Mouse (Mus musculus) hindbrain, embryonic 11.5 days (tissue): ENCODE data around the gene Dlg2. TPM values are rescaled to one million over a fixed set of nuclear protein-coding genes. Genes with fewer than 3 reads are reported as not detected.

ENCODE experiments used
- ATAC-seq: fragments of 200-750 bp; cut with Nextera tagmentation; 2 replicates; pipeline ENCODE4 v1.8.0; 2017; ENCODE audit warnings: mild to moderate bottlenecking, moderate TSS enrichment, moderate library complexity; ENCODE audit not compliant: low FRiP score
- DNase-seq: peaks from one replicate; pipeline ENCODE4 v3.0.0-alpha.2; 2015; ENCODE audit warnings: low spot score
- H3K27ac ChIP-seq: fragments of 300-500 bp; sonication (generic); 2 replicates; pipeline ENCODE4 v1.5.1; 2014; ENCODE audit warnings: mild to moderate bottlenecking, low read depth, low read length
- H3K27me3 ChIP-seq: fragments of 300-500 bp; sonication (generic); 2 replicates; pipeline ENCODE4 v1.6.1; 2014; ENCODE audit warnings: mild to moderate bottlenecking, low read length, moderate library complexity, mixed read lengths; ENCODE audit not compliant: control insufficient read depth, insufficient read depth
- H3K36me3 ChIP-seq: fragments of 300-500 bp; sonication (generic); 2 replicates; pipeline ENCODE4 v1.6.1; 2014; ENCODE audit warnings: mild to moderate bottlenecking, low read length, moderate library complexity, mixed read lengths; ENCODE audit not compliant: control insufficient read depth, insufficient read depth
- H3K4me1 ChIP-seq: fragments of 300-500 bp; sonication (generic); replicated peaks from 2 replicates; pipeline ENCODE4 v1.6.1; 2014; ENCODE audit warnings: low read length, mixed read lengths; ENCODE audit not compliant: control insufficient read depth, insufficient read depth
- H3K4me2 ChIP-seq: fragments of 300-500 bp; sonication (generic); replicated peaks from 2 replicates; pipeline ENCODE4 v1.6.1; 2014; ENCODE audit warnings: mild to moderate bottlenecking, low read depth, low read length
- H3K4me3 ChIP-seq: fragments of 300-500 bp; sonication (generic); 2 replicates; pipeline ENCODE4 v1.5.1; 2014; ENCODE audit warnings: low read depth, low read length
- H3K9ac ChIP-seq: fragments of 300-500 bp; sonication (generic); 2 replicates; pipeline ENCODE4 v1.6.1; 2014; ENCODE audit warnings: low read depth, low read length
- H3K9me3 ChIP-seq: fragments of 300-500 bp; sonication (generic); 2 replicates; pipeline ENCODE4 v1.6.1; 2016; ENCODE audit warnings: low read length; ENCODE audit not compliant: control insufficient read depth
- WGBS: fragments of 180-500 bp; shearing (Covaris S2); extraction: QIAGEN DNeasy Blood & Tissue Kit; methylation state at CpG from one replicate; pipeline ENCODE4 v1.1.7; 2014; 5-methylcytosine and 5-hydroxymethylcytosine counted together
- polyA plus RNA-seq: library from polyadenylated mRNA; unstranded; fragments of >200 nt; fragmentation: Nextera tagmentation; extraction: Ambion mirVana; gene quantifications from 2 replicates; pipeline ENCODE4 v1.2.1, GENCODE M21; 2014

Dlg2 gene
- polyA plus RNA-seq, 1 experiment from 2014 or later, result 3.1 TPM

DNA sequence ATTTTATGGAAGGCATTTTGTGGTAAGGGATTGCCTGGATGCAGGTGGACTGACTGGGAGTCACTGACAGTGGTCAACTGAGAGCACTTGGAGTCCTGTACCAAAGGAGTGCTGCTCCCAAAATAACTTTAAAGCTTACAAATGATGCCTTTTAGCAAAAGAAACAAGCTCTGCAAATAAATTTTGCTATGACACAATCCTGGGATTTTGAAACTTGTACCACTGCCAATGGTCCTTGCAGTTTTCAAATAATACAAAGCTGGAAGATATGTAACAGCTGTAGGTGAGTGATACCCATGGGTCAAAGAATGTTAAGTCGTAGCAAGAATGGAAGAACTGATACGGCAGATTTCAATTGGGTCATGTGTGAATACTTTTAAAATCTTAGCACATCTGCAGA, 1380.5 kb downstream of the Dlg2 start:
- Histone ChIP-seq H3K4me2 (no peak overlapping the region), H3K9ac (no peak overlapping the region), H3K4me1 (no peaks in the 10 kb centered on the region), H3K4me3 (no peak overlapping the region), H3K36me3 (no peaks in the 10 kb centered on the region), H3K9me3 (no peaks in the 10 kb centered on the region), H3K27me3 (no peaks in the 10 kb centered on the region), H3K27ac (no peak overlapping the region)
- DNase-seq (no peak), ATAC-seq (no peak)
- 86% methylated on average over 2 of the region's 2 CpGs for WGBS

GRCm38 (mm10) chr7:91862806-91863531, 1386.5 kb downstream of the Dlg2 start:
- Histone ChIP-seq H3K4me3 (no peak overlapping the region), H3K4me2 (no peak overlapping the region), H3K9ac (no peak overlapping the region), H3K4me1 (no peaks in the 10 kb centered on the region), H3K36me3 (no peaks in the 10 kb centered on the region), H3K27ac (no peak overlapping the region), H3K27me3 (no peaks in the 10 kb centered on the region), H3K9me3 (no peaks in the 10 kb centered on the region)
- ATAC-seq (peak; percentile 87), DNase-seq (peak; percentile 35)
- WGBS, result 73% methylated on average over 5 of the region's 5 CpGs

- H3K4me1 ChIP-seq, result no peaks in the 10 kb centered on the region
- no peak for DNase-seq
- H3K4me3 ChIP-seq, result no peak overlapping the region
- H3K4me2 ChIP-seq, result no peak overlapping the region
- H3K36me3 ChIP-seq, result no peaks in the 10 kb centered on the region
- 71% methylated on average over 1 of the region's 1 CpGs for WGBS
- H3K9me3 ChIP-seq, result no peaks in the 10 kb centered on the region
- H3K27ac ChIP-seq, result no peak overlapping the region
- no peak for ATAC-seq
- no peaks in the 10 kb centered on the region for H3K27me3 ChIP-seq
- no peak overlapping the region for H3K9ac ChIP-seq
Measured at GRCm38 (mm10) chr7:91868919-91869318, 1392.4 kb downstream of the Dlg2 start.

DNA sequence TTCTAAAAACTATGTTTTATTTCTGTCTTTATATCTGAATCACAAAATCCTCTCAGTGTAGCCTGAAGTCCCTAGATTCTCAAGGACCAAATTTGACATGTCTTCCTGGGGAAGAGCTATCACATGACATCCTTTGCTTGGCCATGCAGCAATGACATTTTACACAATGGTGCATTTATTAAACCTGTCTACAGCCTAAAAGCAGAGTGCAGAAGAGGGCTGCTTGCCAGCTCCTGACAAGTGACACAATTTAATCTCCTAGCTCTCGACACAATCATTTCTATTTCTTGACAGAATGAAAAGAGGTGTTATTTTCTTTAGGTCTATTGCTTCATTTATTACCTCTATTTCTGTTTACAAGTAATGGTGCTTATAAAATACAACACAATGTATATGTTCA, 1400.4 kb downstream of the Dlg2 start:
- no peak for DNase-seq

GRCm38 (mm10) chr7:91877804-91878203, 1401.3 kb downstream of the Dlg2 start:
- 87% methylated on average over 2 of the region's 2 CpGs for WGBS
- H3K4me2 ChIP-seq, result no peak overlapping the region
- H3K9ac ChIP-seq, result no peak overlapping the region
- H3K9me3 ChIP-seq, result no peaks in the 10 kb centered on the region
- no peaks in the 10 kb centered on the region for H3K4me1 ChIP-seq
- DNase-seq, result no peak
- no peak for ATAC-seq
- H3K4me3 ChIP-seq, result no peak overlapping the region
- no peaks in the 10 kb centered on the region for H3K36me3 ChIP-seq
- H3K27ac ChIP-seq, result no peak overlapping the region
- no peaks in the 10 kb centered on the region for H3K27me3 ChIP-seq

More for the DNA sequence above, 1400.4 kb downstream of the Dlg2 start:
- 69% methylated on average over 1 of the region's 1 CpGs for WGBS
- H3K4me3 ChIP-seq, result no peak overlapping the region
- H3K9me3 ChIP-seq, result no peaks in the 10 kb centered on the region
- H3K36me3 ChIP-seq, result no peaks in the 10 kb centered on the region
- H3K9ac ChIP-seq, result no peak overlapping the region
- ATAC-seq, result no peak
- no peak overlapping the region for H3K27ac ChIP-seq
- no peaks in the 10 kb centered on the region for H3K4me1 ChIP-seq
- no peaks in the 10 kb centered on the region for H3K27me3 ChIP-seq
- no peak overlapping the region for H3K4me2 ChIP-seq

DNA sequence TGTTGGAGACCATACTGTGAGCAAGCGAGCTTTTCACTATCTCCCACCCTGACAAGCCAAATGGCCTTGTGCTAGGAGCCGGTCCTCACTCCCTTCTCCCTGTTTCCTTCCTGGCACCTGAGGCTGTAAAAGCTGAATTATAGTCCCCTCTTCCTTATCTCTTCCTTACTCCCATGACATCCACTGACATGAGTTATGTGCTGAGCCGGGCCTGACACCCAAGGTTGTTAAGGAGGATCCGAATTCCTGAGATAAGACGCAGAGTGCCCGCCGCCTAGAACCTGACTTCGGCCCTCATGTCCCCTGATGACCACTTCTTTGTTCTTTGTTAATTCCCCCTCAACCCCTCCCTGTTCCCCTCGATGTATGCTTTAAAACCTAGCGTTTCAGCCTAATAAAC, 1409.9 kb downstream of the Dlg2 start:
- no peak overlapping the region for H3K4me2 ChIP-seq
- no peaks in the 10 kb centered on the region for H3K27me3 ChIP-seq
- no peaks in the 10 kb centered on the region for H3K9me3 ChIP-seq
- ATAC-seq, result no peak
- H3K27ac ChIP-seq, result no peak overlapping the region
- no peak for DNase-seq
- WGBS, result 91% methylated on average over 10 of the region's 10 CpGs
- H3K9ac ChIP-seq, result no peak overlapping the region
- no peaks in the 10 kb centered on the region for H3K36me3 ChIP-seq
- no peak overlapping the region for H3K4me3 ChIP-seq
- no peaks in the 10 kb centered on the region for H3K4me1 ChIP-seq

- Histone ChIP-seq H3K9me3 (no peaks in the 10 kb centered on the region), H3K27me3 (no peaks in the 10 kb centered on the region), H3K36me3 (no peaks in the 10 kb centered on the region), H3K4me2 (no peak overlapping the region), H3K9ac (no peak overlapping the region), H3K4me3 (no peak overlapping the region), H3K4me1 (no peaks in the 10 kb centered on the region), H3K27ac (no peak overlapping the region)
- no peak for DNase-seq
- ATAC-seq, result no peak
- 91% methylated on average over 8 of the region's 8 CpGs for WGBS
Measured at GRCm38 (mm10) chr7:91893991-91894390, 1417.5 kb downstream of the Dlg2 start.

- H3K9me3 ChIP-seq, result no peaks in the 10 kb centered on the region
- H3K4me1 ChIP-seq, result no peaks in the 10 kb centered on the region
- WGBS, result 39% methylated on average over 2 of the region's 2 CpGs
- DNase-seq (no peak), ATAC-seq (peak; percentile 74)
- no peak overlapping the region for H3K27ac ChIP-seq
- H3K4me2 ChIP-seq, result no peak overlapping the region
- no peaks in the 10 kb centered on the region for H3K27me3 ChIP-seq
- H3K36me3 ChIP-seq, result no peaks in the 10 kb centered on the region
- H3K4me3 ChIP-seq, result no peak overlapping the region
- H3K9ac ChIP-seq, result no peak overlapping the region
Measured at GRCm38 (mm10) chr7:91896935-91897334, 1420.5 kb downstream of the Dlg2 start.

- H3K27ac ChIP-seq, result no peak overlapping the region
- 85% methylated on average over 2 of the region's 2 CpGs for WGBS
- ATAC-seq, result peak; percentile 22; the same call in 1 of the 2 replicates
Measured at GRCm38 (mm10) chr7:91897509-91897908, 1421.0 kb downstream of the Dlg2 start.

More at GRCm38 (mm10) chr7:91897509-91897908, 1421.0 kb downstream of the Dlg2 start:
- Histone ChIP-seq H3K9ac (no peak overlapping the region), H3K27me3 (no peaks in the 10 kb centered on the region), H3K4me2 (no peak overlapping the region), H3K4me1 (no peaks in the 10 kb centered on the region), H3K36me3 (no peaks in the 10 kb centered on the region), H3K4me3 (no peak overlapping the region), H3K9me3 (no peaks in the 10 kb centered on the region)
- DNase-seq, result no peak
